Mouse (Mus musculus): ENCODE measurements around the gene Polr1c. TPM values are rescaled to one million over a fixed set of nuclear protein-coding genes. Genes with fewer than 3 reads are reported as not detected.

The Polr1c gene
- 26.6 and 55.4 TPM in 2 replicates for polyA plus RNA-seq (2011; ENCODE audit: insufficient read depth, insufficient read length, low replicate concordance, missing spikeins)

DNA sequence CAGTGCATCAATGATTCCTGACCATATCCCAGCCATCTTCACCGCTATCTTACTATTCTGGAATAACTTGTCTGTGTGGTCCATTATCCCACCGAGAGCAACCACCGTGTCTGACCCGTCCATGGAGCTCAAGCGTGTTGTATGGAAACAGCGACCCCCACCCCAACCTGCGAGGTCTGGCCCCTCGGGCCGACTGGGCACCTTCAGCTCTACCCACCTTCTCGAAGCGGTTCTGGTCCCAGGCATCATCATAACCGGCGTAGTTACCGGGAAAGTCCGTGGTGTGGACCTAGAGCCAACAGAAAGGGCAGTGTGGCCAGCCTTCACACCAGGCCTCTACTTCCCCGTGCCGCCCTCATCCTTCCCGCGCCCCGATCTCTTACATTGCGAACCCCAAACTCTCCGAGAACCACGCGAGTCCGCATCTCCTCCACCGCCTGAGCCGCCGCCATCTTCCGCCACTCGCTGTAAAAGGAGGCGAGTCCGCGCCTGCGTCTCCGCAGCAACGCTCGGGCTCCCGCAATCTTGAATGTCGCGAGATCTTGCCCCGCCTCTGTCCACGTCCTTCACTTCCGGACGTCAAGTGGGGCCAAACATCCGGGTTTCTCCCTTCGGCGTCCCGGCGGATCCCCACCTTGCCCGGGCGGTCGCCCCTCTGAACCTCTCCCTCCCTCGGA is at the start of gene Polr1c, which contains the start of gene Yipf3:
Polr1c (minus strand) TSS at position 543 of the 677 bp plus-strand sequence.
Yipf3 (plus strand) TSS at position 569 of the 677 bp plus-strand sequence.
- under 1% methylated on average over 53 of the region's 53 CpGs for WGBS
- peak within 1 kb of the TSS; percentile 92 for H3K27ac ChIP-seq (ENCODE audit: control insufficient read depth, insufficient read depth, low read depth, low read length, poor library complexity)
- peak; percentile 82; the same call in 1 of the 2 replicates for TF ChIP-seq POLR2A (IDR thresholded peaks at IDR 0.05; ENCODE audit: borderline replicate concordance, control insufficient read depth, low read depth, low read length)
- no peak; the same call in 1 of the 2 replicates for TF ChIP-seq CTCF (IDR thresholded peaks at IDR 0.05; ENCODE audit: control insufficient read depth, insufficient read depth, low read length)
- H3K4me1 ChIP-seq (ENCODE audit: control insufficient read depth, insufficient read depth, low read length) = peaks cover 4% of the 10 kb centered on the region
- H3K4me3 ChIP-seq (replicated peaks; ENCODE audit: control insufficient read depth, low read depth, low read length) = peak within 1 kb of the TSS; percentile 96

- 12% methylated on average over 6 of the region's 6 CpGs for WGBS
Observed at GRCm38 (mm10) chr17:46297028-46297363, 49.1 kb upstream of the Polr1c start.

DNA sequence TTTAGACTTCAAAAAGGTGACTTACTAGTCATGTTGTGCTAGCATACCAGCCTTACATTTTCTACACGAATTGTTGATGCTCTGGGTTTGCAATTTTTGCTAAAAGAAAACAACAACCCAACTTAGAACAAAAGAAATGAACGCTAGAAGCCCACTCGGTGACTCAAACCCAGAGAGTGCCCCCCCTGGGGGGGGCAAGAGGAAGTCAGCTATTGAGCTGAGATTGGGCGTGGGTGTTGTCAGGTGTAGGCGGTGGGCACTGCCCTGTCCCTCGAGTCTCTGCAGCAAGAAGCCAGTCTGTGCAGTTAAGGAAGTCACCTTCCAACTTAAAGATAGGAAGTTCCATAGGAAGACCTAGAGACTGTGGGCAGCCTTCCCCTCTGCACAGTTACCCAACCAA is 48.7 kb upstream of the Polr1c start:
- no peak overlapping the region for H3K27ac ChIP-seq (ENCODE audit: control insufficient read depth, insufficient read depth, low read depth, low read length, poor library complexity)
- peaks cover 4% of the 10 kb centered on the region for H3K4me1 ChIP-seq (ENCODE audit: control insufficient read depth, insufficient read depth, low read length)
- H3K4me3 ChIP-seq (replicated peaks; ENCODE audit: control insufficient read depth, low read depth, low read length) = no peak overlapping the region
- TF ChIP-seq CTCF (IDR thresholded peaks at IDR 0.05; ENCODE audit: control insufficient read depth, insufficient read depth, low read length) (no peak), POLR2A (IDR thresholded peaks at IDR 0.05; ENCODE audit: borderline replicate concordance, control insufficient read depth, low read depth, low read length) (no peak)
- WGBS = 6% methylated on average over 6 of the region's 6 CpGs

More at GRCm38 (mm10) chr17:46297028-46297363, 49.1 kb upstream of the Polr1c start:
- H3K4me1 ChIP-seq (ENCODE audit: control insufficient read depth, insufficient read depth, low read length) = peaks cover 4% of the 10 kb centered on the region
- no peak overlapping the region for H3K4me3 ChIP-seq (replicated peaks; ENCODE audit: control insufficient read depth, low read depth, low read length)
- TF ChIP-seq POLR2A (IDR thresholded peaks at IDR 0.05; ENCODE audit: borderline replicate concordance, control insufficient read depth, low read depth, low read length) = no peak
- TF ChIP-seq CTCF (IDR thresholded peaks at IDR 0.05; ENCODE audit: control insufficient read depth, insufficient read depth, low read length) = no peak
- H3K27ac ChIP-seq (ENCODE audit: control insufficient read depth, insufficient read depth, low read depth, low read length, poor library complexity) = no peak overlapping the region

GRCm38 (mm10) chr17:46287678-46288095 is 39.8 kb upstream of the Polr1c start:
- H3K27ac ChIP-seq (ENCODE audit: control insufficient read depth, insufficient read depth, low read depth, low read length, poor library complexity) = no peak overlapping the region
- WGBS = 56% methylated on average over 11 of the region's 11 CpGs
- no peaks in the 10 kb centered on the region for H3K4me1 ChIP-seq (ENCODE audit: control insufficient read depth, insufficient read depth, low read length)
- TF ChIP-seq POLR2A (IDR thresholded peaks at IDR 0.05; ENCODE audit: borderline replicate concordance, control insufficient read depth, low read depth, low read length) = no peak
- no peak for TF ChIP-seq CTCF (IDR thresholded peaks at IDR 0.05; ENCODE audit: control insufficient read depth, insufficient read depth, low read length)
- no peak overlapping the region for H3K4me3 ChIP-seq (replicated peaks; ENCODE audit: control insufficient read depth, low read depth, low read length)

DNA sequence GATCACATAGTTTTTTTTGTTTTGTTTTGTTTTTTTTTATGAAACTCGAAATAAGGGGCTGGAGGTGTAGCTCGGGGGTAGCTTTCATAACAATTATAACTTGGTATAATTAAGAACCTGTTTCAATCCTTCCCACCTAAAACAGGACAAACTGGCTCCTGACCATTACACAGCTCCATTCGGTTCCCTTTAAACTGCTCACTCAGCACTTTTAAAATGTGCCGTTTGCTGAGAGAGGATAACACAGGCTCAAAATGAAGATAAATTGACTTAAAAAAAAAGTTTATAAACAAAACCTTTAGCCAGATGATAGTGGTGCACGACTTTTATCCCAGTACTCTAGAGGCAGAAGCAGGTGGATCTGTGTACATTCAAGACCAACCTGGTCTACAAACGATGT is 37.6 kb upstream of the Polr1c start:
- no peak for TF ChIP-seq CTCF (IDR thresholded peaks at IDR 0.05; ENCODE audit: control insufficient read depth, insufficient read depth, low read length)
- TF ChIP-seq POLR2A (IDR thresholded peaks at IDR 0.05; ENCODE audit: borderline replicate concordance, control insufficient read depth, low read depth, low read length) = no peak
- Histone ChIP-seq H3K27ac (ENCODE audit: control insufficient read depth, insufficient read depth, low read depth, low read length, poor library complexity) (no peak overlapping the region), H3K4me3 (replicated peaks; ENCODE audit: control insufficient read depth, low read depth, low read length) (no peak overlapping the region), H3K4me1 (ENCODE audit: control insufficient read depth, insufficient read depth, low read length) (peaks cover 1% of the 10 kb centered on the region; the same call in 1 of the 2 replicates)
- 62% methylated on average over 6 of the region's 6 CpGs for WGBS

GRCm38 (mm10) chr17:46284653-46285052 is 36.8 kb upstream of the Polr1c start:
- Histone ChIP-seq H3K4me3 (replicated peaks; ENCODE audit: control insufficient read depth, low read depth, low read length) (no peak overlapping the region), H3K4me1 (ENCODE audit: control insufficient read depth, insufficient read depth, low read length) (peaks cover 1% of the 10 kb centered on the region; the same call in 1 of the 2 replicates), H3K27ac (ENCODE audit: control insufficient read depth, insufficient read depth, low read depth, low read length, poor library complexity) (no peak overlapping the region)
- no peak for TF ChIP-seq CTCF (IDR thresholded peaks at IDR 0.05; ENCODE audit: control insufficient read depth, insufficient read depth, low read length)
- 66% methylated on average over 7 of the region's 7 CpGs for WGBS

DNA sequence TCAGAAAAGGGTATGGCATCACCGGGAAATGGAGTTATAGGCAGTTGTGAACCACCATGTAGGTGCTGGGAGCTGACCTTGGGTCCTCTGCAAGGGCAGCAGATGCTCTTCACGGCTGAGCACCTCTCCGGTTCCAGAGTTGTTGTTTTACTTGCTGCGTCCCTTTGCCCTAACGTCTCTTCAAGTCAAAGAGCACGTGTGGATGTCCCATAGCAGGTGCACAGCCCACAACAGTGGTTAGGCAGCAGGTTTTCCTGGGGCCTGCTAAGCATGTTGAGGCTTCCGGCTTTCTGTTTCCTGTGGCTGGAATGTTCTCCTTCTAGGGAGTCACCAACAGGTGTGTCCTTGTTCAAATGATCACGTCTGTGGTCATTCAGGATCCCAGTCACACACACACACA is 36.1 kb upstream of the Polr1c start:
- 78% methylated on average over 8 of the region's 8 CpGs for WGBS
- TF ChIP-seq POLR2A (IDR thresholded peaks at IDR 0.05; ENCODE audit: borderline replicate concordance, control insufficient read depth, low read depth, low read length) (no peak), CTCF (IDR thresholded peaks at IDR 0.05; ENCODE audit: control insufficient read depth, insufficient read depth, low read length) (no peak)
- H3K4me1 ChIP-seq (ENCODE audit: control insufficient read depth, insufficient read depth, low read length) = peaks cover 1% of the 10 kb centered on the region; the same call in 1 of the 2 replicates
- H3K4me3 ChIP-seq (replicated peaks; ENCODE audit: control insufficient read depth, low read depth, low read length) = no peak overlapping the region
- no peak overlapping the region for H3K27ac ChIP-seq (ENCODE audit: control insufficient read depth, insufficient read depth, low read depth, low read length, poor library complexity)

DNA sequence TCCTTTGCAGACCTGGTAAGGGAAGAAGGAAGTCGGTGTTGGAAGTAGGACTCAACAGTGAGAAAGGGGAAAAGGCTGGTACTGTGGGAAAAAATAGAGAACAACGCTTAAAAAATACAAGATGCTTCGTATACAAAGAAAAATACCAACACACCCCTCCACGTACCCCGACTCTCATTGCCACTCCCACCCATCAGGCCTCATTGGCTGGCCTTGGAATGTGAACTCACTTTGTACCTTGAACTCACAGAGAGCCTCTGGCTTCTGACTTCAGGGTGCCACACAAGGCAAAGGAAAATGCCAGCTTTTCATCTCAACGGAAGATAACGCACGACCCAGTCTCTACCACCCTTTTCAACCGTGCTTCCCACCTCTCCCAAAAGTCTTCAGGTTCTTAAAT is 35.3 kb upstream of the Polr1c start:
- Histone ChIP-seq H3K4me1 (ENCODE audit: control insufficient read depth, insufficient read depth, low read length) (peaks cover 1% of the 10 kb centered on the region; the same call in 1 of the 2 replicates), H3K27ac (ENCODE audit: control insufficient read depth, insufficient read depth, low read depth, low read length, poor library complexity) (no peak overlapping the region), H3K4me3 (replicated peaks; ENCODE audit: control insufficient read depth, low read depth, low read length) (no peak overlapping the region)
- 26% methylated on average over 9 of the region's 9 CpGs for WGBS
- TF ChIP-seq POLR2A (IDR thresholded peaks at IDR 0.05; ENCODE audit: borderline replicate concordance, control insufficient read depth, low read depth, low read length) = no peak
- no peak for TF ChIP-seq CTCF (IDR thresholded peaks at IDR 0.05; ENCODE audit: control insufficient read depth, insufficient read depth, low read length)

Measured in bone marrow, adult 2 months (tissue).